Mouse (Mus musculus): ENCODE measurements around the gene Gstcd. TPM values are rescaled to one million over a fixed set of nuclear protein-coding genes. Genes with fewer than 3 reads are reported as not detected.

Gstcd gene
- 1 to 10 TPM; 8.1 to 9.1 TPM for total RNA-seq (2021)

DNA sequence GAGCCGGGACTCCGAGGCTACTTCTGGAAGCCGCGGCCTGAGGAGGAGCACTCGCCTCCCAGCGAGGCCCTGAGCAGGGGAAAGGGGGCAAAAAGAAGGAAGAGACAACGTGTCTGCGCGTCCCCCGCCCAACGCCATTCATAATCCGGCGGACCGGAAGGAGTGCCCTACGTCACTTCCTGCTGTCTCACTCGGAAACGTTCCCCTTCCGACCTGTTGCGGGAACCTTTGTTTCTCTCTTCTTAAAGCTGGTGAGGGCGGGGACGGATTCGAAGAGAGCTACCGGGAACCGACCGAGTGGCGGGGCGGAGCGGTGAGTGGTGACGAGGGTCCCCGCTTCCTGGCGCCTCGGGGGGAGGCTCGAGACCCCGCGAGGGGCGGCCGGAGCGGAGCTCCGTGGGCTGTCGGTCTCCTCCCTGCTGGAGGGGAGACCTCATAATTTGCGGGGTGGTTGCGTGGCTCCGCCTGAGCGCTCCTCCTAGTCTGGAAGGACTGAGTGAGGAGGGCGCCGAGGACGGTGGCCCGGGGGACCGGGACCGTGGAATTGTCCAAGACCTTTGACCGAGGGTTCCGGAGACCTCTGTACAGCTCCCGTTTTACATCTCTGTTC lies at the start of gene Gstcd, which contains the start of gene Ints12:
Gstcd (minus strand) TSS at position 370 of the 610 bp plus-strand sequence.
Ints12 (plus strand) TSS at position 177 of the 610 bp plus-strand sequence.
- peak; percentile 85 to 88 for DNase-seq (ENCODE audit: extremely low spot score in 1 of 2, low spot score in 1 of 2)

DNA sequence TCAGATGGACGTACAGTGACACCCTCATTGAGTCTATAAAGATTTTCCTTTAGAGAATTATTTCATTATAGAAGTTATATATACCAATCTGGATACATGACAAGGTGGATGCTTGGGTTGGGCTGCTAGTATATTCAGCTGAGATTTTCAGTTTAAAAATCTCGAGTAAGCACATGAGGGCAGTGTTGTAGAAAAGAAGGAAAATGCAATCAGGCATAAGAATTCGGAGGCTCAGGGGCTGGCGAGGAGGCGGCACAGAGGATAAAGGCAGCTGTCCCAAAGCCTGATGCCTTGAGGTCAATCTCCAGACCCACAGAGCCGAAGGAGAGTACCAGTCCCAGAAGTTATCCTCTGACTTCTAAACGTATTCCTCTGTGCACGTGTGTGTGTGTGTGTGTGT lies 40.8 kb upstream of the Gstcd start:
- DNase-seq (ENCODE audit: extremely low spot score in 1 of 2, low spot score in 1 of 2), result no peak

DNA sequence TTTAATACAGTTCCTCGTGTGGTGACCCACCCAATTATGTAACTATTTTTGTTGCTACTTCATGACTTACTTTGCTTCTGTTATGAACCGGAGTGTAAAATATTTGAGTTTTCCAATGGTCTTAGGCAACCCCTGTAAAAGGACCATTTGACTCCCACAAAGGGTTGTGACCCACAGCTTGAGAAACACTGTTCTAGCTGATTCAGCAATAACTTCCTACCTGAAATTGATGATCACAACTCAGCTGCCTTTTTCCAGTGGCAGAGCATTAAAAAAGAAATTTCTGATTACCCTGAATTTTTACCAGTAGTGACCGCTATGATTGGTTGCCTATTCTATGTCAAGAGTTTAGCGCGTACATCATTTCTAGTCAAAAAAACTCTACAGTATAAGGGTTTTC lies 39.5 kb upstream of the Gstcd start:
- no peak for DNase-seq (ENCODE audit: extremely low spot score in 1 of 2, low spot score in 1 of 2)

DNA sequence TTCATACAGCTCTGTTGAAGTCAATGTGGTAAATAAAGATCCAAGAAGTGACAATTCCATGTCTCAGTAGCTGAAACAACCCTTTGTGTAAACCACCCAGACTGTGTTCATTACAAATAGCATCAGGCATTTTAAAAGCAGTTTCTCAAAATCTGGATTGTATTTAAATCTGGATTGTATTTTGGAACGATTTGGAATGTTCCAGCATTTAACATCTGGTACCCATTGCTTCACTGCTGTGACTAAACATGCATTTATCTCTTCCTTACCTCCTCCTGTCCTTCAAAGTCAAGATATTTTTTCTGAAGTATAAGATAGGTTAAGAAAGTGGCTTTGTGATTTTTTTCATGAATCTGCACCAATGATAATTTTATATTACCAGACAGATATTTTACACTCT lies 21.4 kb upstream of the Gstcd start:
- no peak for DNase-seq (ENCODE audit: extremely low spot score in 1 of 2, low spot score in 1 of 2)

DNA sequence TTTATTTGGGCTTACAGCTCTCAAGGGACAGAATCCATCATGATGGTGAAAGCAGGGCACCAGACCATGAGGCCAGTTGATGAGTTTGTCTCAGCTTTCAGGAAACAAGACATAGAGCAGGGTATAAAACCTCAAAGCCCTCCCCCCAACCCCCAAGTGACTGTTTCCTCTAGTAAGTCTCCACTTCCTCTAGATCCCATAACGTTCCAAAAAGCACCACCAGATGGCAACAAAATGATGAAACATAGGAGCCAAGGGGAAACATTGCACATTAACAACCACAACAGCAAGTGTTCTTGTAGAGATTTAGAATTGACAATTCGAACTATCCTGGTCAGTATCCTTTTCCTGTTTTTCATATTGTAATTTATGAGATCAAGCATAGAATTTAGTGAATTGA lies 19.9 kb upstream of the Gstcd start:
- DNase-seq (ENCODE audit: extremely low spot score in 1 of 2, low spot score in 1 of 2), result peak in 1 of 2 experiments; percentile 19

DNA sequence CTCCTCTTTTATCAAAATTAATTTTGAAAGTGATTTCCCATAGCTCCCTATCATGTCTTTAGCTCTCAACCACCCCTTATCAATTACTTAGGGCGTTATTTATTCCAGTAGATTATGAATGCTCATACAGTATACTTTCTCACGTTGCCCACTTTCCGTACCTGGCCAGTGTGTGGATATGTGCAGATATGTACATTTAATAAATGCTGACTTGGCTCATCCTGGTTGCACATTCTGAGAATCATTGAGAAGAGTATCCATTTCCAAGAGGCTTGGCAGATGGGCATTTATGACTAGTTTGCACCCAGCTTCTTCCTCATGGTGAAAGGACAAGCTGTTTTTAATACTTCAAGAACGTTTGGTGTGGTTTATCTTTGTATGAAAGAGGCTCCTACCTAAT lies 18.0 kb upstream of the Gstcd start:
- DNase-seq (ENCODE audit: extremely low spot score in 1 of 2, low spot score in 1 of 2), result no peak

DNA sequence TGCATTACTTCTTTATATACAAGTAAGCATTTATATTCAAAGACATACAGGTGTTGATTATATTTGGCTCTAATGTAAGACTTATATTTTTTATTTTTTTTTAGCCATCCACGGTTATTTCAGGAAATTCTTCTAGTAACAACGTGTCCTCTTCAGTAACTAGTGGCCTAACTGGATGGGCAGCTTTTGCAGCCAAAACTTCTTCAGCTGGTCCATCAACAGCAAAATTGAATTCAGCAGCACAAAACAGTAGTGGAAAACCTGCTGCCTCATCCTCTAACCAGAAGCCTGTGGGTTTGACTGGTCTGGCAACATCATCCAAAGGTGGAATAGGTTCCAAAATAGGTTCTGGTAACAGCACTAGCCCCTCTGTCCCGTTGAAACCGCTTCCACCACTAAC lies 16.9 kb upstream of the Gstcd start:
- DNase-seq (ENCODE audit: extremely low spot score in 1 of 2, low spot score in 1 of 2), result no peak

DNA sequence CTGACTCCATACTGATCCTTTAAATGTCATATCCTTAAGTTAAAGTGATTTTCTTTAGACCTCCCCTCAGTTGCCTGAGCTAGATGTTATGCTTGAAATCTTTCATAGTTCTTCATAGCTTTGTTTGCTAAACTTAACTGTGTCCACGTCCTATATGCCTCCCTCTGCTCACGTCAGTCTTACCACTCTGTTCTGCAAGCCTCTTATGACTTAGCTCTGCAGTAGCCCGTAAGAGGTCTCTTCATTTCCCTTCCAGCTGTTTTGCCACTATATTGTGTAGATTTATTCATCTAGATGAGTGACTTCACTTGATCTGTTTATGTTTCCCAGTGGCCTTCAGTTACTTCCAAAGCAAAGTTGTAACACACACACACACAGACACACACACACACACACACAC lies 12.6 kb upstream of the Gstcd start:
- DNase-seq (ENCODE audit: extremely low spot score in 1 of 2, low spot score in 1 of 2), result no peak

DNA sequence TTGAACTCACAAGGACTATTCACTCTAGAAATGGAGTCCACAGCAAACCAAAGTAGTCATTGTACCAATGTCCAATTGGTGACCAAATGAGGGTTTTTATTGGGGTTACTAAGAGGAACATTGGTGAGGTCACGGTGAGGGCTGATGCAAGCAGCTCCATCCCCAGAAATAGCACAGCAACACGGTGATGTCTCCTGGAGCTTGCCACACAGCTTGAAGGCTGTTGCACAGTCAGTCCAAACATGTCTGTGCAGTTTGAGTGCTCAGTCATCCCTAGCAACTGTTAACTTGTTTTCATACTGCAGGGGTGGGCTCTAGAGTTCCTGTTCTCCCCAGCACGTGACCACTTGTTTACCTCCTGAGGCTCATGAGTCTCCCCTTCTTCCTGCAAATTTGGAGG lies 11.9 kb upstream of the Gstcd start:
- no peak for DNase-seq (ENCODE audit: extremely low spot score in 1 of 2, low spot score in 1 of 2)

DNA sequence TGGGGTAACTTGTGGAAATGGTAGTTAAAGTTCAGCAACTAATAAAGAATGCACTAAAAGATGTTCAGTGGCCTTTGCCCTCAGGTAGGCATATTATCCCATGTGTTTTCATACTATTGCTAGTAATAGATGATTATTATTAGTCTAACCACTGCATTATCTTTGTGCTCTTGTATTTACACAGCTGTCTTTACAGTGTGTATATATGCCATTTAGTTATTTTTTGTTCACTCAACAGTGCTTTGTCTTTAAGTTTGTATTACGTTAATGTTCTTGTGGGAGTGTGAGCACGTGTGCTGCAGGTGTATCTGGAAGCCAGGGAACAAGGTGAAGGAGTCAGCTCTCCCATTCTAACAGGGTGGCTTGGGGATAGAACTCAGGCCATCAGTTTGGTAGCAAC lies 7.1 kb upstream of the Gstcd start:
- DNase-seq (ENCODE audit: extremely low spot score in 1 of 2, low spot score in 1 of 2), result no peak

DNA sequence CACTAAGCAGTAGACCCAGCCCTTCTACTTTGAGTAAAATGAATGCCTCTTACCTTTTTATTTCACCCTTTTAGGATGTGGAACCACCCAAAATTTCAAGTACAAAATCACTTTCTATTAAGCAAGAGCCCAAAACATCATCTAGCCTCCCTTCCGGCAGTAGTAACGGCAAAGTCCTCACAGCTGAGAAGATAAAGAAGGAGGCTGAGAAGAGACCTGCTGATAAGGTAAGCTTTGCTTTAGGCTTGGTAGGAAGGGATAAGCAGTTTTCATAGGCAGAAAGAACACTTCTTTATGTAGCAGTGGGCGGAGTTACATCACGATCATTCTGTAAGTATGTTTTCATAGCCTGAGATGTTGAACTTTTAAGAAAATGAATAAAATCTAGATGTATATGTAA lies 6.5 kb upstream of the Gstcd start:
- no peak for DNase-seq (ENCODE audit: extremely low spot score in 1 of 2, low spot score in 1 of 2)

DNA sequence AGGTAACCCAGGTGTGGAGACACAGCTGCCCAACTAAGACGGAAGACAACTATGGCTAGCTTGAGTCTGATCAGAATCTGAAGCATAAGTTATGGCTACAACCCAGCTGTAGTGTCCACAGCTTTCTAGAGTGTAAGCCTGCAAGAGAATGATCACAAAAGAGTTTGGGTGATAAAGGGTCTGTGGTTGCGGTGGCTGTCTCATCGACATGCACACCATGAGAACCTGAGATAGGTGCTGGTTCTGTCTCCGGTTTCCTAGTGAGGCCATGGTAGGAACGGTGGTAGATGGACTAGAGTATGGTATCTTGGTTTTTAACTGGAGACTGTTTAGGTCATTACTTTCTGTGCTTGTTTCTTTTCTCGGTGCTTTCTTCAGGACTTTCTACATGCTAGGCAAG lies 6.1 kb upstream of the Gstcd start:
- no peak for DNase-seq (ENCODE audit: extremely low spot score in 1 of 2, low spot score in 1 of 2)

DNA sequence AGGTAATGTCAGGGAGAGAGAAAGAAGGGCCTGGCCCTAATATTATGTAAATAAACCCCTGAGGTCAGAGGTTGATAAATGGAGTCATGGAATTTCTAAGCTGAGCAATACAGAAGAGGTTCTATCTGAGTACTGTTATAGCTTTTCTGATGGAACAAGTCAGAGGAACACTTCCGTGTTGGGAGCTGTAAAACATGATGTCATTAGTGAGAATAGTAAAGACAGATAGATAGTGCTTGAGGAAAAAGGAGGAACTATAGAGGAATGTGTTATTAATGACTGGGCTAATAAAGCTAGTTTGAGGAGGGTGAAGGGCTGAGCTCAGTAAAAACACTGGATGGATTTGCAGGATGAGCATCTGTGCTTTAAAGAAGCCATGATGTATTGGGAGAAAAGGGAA lies 2.5 kb upstream of the Gstcd start:
- DNase-seq (ENCODE audit: extremely low spot score in 1 of 2, low spot score in 1 of 2), result no peak

DNA sequence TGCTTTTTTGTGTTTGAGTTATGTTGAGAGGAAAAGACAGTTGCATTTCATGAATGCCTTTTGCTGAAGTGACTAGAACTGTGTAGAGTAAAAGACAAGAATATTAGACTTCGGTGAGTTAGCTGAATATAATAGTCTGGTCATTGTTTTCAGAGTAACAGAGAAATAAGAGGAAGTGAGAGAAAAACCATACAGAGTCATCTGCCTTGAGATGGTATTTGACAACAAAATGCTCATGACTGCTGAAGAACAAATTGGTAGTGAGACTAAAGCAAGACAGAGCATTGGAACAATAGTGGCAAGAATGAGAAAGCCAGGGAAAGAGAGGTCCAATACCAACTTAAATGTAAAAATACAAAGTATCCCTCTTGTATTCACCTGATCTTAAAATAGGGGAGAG lies 1.1 kb upstream of the Gstcd start:
- DNase-seq (ENCODE audit: extremely low spot score in 1 of 2, low spot score in 1 of 2), result no peak

DNA sequence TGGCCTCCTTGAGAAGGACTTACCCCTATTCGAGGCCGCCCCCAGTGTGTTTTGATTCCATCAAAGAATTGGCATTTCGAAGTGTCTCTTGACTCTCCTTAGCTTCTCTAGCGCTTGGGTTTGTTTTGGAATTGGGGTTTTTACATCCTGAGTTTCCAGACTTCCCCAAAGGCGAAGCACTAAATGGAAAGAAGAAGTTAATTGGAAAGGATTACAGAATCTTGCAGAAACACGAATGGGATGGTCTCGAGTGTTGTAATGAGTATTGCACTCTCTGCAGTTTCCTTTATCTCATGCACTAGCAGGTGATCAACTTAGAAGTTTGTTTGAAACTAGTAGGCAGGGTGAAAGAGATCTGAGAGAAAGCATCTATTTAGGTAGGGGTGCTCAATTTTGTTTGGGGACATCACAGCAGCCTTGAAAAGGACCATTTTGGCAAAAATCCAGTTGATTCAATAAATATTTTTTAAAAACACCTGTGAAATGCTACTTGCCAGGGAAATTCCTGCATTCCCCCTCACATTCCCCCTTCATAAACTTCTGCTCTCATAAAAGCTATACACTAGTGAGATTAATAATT lies 531 bp upstream of the Gstcd start:
- no peak for DNase-seq (ENCODE audit: extremely low spot score in 1 of 2, low spot score in 1 of 2)

DNA sequence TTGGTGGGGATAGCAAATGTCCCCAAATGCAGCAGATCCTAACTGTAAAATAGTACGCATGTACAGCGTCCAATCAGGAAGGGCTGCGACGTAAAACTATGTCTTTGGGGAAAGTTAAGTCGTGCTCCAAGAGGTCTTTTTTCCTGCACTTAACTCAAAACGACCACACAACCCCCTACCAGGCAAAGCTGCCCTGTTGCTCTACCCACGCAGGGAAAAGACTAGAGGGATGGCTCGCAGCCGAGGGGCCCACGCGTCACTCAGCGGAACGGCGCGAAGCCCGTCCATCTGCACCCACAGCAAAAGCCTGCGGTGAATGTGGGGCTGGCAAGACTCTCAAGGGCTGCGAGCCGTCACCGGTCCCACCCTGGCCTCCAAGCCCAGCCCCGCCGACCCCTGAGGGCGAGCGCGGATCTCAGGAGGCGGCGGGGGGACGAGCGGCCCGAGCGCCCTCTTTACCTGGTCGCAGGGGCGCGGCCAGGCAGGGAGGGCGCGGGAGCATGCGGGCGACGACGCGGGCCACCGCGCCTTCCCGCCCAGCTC lies 641 bp downstream of the Gstcd start:
- peak in 1 of 2 experiments; percentile 46 for DNase-seq (ENCODE audit: extremely low spot score in 1 of 2, low spot score in 1 of 2)

DNA sequence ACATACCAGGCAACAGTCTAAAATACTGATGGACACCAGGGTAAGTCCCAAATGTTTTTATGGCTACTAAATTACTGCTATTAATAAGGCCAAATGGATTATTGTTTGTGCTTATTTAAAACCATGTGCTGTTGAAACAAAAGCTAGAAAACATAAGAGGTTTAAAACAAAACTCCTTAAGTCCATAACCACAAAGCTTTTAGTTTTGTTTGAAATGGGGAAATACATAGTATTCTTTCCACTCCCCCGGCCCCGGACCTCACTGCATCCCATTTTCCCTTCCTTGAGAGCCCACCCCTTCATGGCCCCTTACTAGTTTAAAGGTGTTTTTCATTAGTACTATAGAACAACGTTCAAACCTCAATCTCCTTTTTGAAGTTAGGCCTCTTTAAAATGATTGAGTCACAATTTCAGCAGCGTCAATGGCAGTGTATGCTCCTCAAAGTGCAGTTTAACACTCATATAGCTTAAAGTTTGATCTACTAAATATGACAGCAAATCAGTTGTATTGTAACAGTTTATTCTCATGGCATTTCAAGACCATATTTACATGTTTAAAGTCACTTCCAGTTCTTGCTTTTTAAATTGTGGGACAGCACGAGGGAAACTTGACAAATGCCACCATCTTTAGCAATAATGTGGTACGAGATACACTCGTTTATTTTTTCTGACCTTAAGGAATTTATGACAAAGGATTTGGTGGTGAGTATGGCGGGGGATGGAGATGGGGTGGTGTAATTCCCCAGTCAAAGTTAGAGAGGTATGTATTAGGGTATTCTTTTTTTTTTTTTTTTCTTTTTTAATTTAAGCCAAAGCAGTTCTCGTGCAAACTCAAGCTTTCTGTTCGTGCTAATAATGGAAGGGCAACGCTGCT lies 1.3 kb downstream of the Gstcd start:
- no peak for DNase-seq (ENCODE audit: extremely low spot score in 1 of 2, low spot score in 1 of 2)

DNA sequence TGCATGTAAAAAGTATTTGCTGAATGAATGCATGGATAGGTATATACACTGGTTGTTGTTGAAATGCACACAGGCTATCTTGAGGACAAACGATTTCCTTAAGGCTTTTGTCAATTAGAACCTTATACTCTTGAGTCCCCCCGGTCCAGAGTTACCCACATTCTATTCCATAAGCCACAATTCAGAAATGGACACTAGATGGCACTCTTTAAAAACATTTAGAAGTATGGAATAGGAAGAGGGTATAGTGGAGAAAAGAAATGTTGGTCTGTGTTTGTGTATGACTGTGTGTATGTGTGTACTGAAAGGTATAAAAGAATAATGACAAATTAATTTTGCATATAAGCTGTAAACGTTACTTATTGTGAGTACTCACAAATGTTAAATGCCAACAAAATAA lies 6.0 kb downstream of the Gstcd start:
- DNase-seq (ENCODE audit: extremely low spot score in 1 of 2, low spot score in 1 of 2), result no peak

DNA sequence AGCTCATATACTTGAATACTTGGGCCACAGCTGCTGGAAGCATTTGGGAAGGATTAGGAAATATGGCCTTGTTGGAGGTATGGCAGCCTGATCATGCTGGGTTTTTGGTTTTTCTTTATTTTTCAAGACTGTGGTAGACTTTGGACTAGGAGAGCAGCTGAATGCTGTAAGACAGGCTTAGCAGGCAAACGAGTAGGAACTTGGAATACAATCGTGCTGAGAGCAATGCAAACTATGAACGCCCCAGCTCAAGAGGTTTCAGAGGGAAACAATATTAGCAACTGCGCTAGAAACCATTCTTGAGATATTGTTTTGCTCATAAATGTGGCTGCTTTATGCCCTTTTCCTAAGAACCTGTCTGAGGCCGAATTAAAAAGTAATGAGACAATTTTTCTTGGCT lies 9.1 kb downstream of the Gstcd start:
- DNase-seq (ENCODE audit: extremely low spot score in 1 of 2, low spot score in 1 of 2), result no peak

DNA sequence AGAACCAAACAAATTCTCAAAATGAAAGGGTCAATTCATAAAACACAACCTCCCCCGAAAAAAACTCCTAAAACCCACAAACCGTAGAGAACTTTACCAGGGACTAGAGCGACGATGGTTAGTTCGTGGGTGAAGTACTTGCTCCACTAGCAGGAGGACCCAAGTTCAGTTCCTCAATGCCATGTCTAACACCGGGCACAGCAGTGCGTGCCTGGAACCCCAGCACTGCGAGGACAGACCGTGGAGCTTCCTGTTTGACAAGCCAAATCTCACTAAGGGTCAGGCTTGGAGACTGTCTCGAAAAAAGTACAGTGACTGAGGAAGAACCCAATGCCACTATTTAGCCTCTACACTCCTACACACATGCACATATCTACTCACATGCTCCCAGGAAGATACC lies 16.3 kb downstream of the Gstcd start:
- no peak for DNase-seq (ENCODE audit: extremely low spot score in 1 of 2, low spot score in 1 of 2)

DNA sequence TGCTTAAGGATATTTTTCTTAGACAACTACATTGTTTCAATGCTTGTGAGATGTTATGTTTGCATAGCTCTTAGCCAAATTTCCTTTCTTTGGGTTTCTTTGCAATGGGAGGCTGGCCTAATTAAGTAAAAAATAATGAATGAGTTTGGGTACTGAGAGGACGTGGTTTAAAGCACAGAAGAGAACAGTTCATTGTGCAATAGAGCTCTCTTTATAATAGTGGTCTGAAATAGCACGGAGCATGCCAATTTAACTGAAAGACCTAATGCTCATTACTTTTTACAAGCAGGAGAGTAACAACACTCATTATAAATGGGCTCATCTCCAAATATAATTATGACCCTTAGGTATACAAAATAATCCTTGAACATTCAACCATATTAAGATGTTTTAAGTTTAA lies 39.8 kb downstream of the Gstcd start:
- DNase-seq (ENCODE audit: extremely low spot score in 1 of 2, low spot score in 1 of 2), result no peak
